Mouse (Mus musculus): ENCODE data around the gene Dusp18.

Dusp18 gene

DNA sequence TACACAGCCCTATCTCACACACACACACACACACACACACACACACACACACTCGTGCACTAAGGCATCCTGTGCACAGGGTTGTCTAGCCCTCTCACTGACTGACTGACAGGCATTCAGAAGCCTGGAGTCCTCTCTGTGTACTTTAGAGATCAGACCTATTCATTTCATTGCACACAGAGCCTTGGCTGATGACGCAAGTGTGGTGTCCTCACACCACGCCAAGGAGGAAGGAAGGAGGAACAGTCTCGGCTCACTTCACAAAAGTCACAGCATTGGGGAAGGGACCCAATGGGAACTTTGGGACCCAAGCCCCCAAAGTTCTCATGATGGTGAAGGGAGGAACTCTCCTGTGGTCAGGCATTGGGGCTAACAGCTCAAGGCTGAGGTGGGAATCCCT lies 35.0 kb downstream of the Dusp18 start:
- DNase-seq (ENCODE audit: low spot score), result no peak

DNA sequence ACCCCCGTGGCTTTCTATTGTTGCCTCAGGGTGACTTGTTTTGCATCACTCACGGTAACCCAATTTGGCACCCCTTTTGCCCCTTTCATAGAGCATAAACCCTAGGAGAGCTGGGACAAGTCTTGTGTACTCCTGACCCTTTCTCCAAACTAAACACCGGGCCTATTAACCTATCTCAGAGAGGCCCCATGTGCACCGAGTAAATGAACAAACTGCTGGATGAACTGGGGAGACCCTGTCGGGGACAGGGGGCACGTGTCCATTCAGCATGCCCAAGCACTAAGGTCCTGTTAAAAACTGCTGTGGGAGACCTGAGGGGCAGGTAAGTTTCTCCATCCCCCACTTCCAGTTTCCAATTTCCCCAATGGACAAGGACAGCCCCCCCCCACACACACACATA lies 35.9 kb downstream of the Dusp18 start:
- no peak for DNase-seq (ENCODE audit: low spot score)

DNA sequence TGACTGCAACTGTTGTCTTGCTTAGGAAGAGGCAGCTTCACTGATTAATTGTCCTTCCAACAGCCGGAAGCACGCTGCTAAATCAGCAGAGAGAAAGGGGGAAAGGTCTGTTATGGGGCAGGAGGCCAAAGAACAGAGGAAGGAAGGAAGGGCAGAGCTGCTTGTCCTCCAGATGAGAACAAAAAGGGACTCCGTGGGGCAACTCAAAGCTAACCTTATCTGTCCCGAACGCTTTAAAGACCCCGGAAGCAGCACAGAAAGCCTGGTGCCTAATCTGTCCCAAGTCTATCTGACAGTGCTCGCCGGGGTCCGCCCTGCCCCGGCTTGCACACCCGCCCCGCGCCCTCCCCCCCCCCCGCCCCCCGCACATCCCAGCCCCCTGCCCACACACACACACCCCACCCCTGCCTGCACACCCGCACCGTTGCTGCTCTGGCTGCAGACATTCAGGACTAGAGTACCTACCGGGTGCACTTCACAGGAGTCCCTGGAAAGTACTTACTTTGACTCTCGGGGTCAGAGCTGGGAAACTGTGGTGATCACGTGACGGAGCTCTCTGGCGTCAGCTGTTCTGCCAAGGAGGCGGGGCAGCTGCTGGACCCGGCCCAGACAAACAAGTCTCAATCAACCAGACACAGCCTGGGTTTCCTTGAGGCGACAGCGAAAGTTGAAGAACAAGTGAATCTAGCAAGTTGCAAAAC lies 36.6 kb downstream of the Dusp18 start, which contains the start of gene Tcn2:
Gene Tcn2 (minus strand): TSS at position 649 of the 701 bp plus-strand sequence.
- DNase-seq (ENCODE audit: low spot score), result peak; percentile 85

DNA sequence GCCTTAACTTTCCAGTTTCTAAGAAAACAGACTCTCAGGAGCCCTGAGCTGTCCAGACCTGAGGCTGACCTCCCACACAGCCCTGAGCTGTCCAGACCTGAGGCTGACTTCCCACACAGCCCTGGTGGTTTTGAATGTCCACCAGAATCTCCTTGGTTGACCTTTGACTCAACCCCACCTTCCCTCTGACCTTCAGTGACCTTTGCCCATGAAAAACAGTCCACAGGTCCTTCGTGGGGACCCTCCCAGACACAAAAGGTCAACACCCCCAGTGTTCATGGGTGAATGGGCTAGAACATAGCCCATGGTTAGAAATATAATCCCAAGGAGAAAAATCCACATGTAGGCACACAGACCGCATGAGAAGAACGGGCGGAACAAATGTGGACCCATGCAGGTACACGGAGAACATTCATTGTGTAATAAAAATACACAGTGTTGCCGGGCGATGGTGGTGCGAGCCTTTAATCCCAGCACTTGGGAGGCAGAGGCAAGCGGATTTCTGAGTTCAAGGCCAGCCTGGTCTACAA lies 38.8 kb downstream of the Dusp18 start:
- DNase-seq (ENCODE audit: low spot score), result no peak

DNA sequence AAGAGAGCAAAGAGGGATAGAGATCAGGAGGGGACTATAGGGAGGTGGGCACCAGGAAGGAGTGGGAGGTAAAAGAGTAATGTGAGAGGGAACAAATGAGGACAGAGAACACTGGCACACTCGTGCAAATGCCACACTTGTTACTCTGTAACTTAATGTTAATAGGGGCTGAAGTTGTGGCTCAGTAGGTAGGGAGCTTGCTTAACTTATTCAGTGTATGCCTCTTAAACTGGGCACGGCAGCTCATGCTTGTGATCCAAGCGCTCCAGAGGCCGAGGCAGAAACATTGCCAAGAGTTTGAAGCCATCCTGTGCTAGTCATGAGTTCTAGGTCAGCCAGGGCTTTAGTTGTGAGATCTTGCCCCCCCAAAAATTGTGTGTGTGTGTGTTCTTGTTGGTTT lies 40.1 kb downstream of the Dusp18 start:
- DNase-seq (ENCODE audit: low spot score), result no peak

DNA sequence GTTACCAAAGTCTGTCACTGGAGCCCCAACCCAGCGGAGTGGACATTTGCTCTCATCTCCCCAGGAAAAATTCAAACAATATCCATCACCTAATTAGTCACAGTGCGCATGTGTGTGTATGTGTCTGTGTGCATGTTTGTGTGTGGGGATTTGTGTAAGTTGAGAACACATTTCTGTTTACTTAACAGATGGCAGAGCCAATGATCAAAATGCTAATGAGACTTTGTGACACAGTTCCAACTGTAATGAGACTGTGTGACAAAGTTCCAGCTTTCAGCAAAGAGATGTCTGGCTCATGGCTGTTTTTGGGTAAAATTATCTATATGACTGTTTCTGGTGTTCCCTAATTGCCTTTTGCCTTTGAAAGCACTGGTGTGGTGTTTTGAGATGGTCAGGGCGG lies 41.3 kb downstream of the Dusp18 start:
- no peak for DNase-seq (ENCODE audit: low spot score)

DNA sequence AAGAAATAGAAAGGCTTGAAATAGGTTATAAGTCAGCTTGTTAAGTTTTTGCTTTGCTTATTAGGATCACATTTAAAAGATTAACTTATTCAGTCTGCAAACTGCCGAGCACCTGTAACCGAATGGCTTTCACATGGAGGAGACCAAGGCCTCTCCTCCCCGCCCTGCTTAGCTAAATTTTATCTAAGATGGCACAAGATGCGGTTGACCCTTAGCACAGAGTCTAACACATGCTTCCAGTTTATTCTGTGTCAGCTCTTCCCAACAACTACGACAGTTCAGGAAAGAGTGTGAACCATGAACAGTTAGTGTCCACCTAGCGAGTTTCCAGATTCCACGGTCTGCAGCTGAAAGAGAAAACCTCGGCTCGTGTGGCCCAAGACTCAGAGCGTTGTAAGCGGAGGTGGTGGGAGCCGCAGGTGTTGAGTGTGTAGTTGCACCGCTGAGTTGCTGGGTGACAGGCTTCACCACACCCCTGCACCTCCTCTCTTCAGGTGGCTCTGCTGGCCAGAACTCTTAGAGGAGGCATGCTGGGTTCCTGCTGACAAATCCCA lies 42.4 kb downstream of the Dusp18 start:
- DNase-seq (ENCODE audit: low spot score), result no peak

DNA sequence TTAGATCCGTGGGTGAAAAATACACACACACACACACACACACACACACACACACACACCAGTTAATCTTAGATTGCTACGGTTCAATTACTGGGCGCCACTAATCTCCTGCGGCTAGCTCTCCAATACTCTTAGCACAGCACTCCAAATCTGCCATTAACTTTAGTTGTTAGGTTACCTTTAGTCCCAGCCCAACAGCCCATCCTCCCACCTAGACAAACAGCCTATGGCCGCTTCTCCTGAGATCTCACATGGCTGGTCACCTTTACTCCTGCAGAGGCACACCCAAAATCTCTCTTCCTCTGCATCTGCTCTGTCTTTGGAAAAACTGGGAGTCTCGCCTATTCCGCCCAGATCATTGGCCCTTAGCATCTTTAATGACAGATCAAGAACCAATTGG lies 46.3 kb downstream of the Dusp18 start:
- DNase-seq (ENCODE audit: low spot score), result no peak

DNA sequence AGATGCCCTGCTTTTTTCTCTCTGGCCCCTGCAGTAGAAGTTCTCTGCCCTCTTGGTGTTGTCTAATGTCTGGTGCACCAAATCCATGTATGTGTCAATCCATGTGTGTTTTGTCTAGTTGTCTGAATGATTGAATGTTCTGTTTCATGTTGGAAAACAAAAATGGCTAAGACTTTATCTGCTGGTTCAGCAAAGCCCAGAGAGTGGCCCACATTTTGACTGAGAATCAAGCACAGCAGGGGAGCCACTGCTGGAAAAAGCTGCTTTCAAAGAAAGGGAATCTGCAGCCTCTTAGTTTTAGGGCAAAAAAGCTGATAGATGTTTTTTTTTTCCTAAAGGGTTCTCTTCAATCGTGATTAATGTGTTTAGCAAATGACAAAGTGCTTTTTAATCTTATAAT lies 51.3 kb downstream of the Dusp18 start:
- DNase-seq (ENCODE audit: low spot score), result no peak

Data from ovary, postnatal 36 days (tissue).